Comparison of ENCODE assay signal across 29 mouse cellular contexts in the genomic region with DNA sequence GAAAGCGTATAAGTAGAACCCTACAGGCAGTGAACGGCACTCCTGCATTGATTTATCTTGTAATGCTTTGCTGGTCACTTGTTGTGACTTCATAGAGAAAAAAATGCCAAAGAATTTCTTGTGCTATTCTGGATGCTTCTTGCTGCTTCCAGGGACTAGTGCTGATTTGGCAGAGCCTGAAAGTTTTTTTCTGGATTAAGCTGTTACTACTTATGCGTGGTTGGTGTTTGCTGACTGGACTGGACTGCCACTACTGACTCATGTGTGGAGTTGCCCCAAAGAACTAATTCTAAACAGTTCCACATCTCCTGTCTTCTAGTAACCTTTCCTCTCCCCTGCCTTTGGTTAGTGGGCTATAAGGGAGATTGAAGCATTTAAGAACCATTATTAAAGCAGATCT. TPM values are rescaled to one million over a fixed set of nuclear protein-coding genes. Genes with fewer than 3 reads are reported as not detected.
"Had no signal": no experiment of that assay in that cellular context is flagged by ENCODE, and none has a peak within 500 bp of the region (broad histone marks: within the 10 kb centered on the region; RNA-seq: fewer than 3 reads in every experiment).

No protein-coding gene starts in this region.

- H3K4me2 ChIP-seq: embryonic facial prominence, embryonic 12.5 days; embryonic facial prominence, embryonic 13.5 days; embryonic facial prominence, embryonic 15.5 days; forebrain, embryonic 13.5 days; forebrain, embryonic 15.5 days had no signal

- H3K27me3 ChIP-seq: embryonic facial prominence, embryonic 12.5 days; embryonic facial prominence, embryonic 13.5 days; embryonic facial prominence, embryonic 15.5 days; forebrain, embryonic 13.5 days; forebrain, embryonic 15.5 days had no signal

- H3K4me3 ChIP-seq: embryonic facial prominence, embryonic 10.5 days; embryonic facial prominence, embryonic 12.5 days; embryonic facial prominence, embryonic 13.5 days; embryonic facial prominence, embryonic 15.5 days; erythroblast, embryonic 14.5 days; forebrain, embryonic 10.5 days; forebrain, embryonic 13.5 days; forebrain, embryonic 15.5 days; gastrocnemius, adult 2 months; heart, adult 2 months; heart, embryonic 10.5 days had no signal

- H3K9me3 ChIP-seq: embryonic facial prominence, embryonic 10.5 days; embryonic facial prominence, embryonic 12.5 days; embryonic facial prominence, embryonic 13.5 days; embryonic facial prominence, embryonic 15.5 days; forebrain, embryonic 10.5 days; forebrain, embryonic 13.5 days; forebrain, embryonic 15.5 days; heart, embryonic 10.5 days had no signal

- H3K4me1 ChIP-seq: embryonic facial prominence, embryonic 10.5 days; embryonic facial prominence, embryonic 12.5 days; embryonic facial prominence, embryonic 13.5 days; embryonic facial prominence, embryonic 15.5 days; forebrain, embryonic 10.5 days; forebrain, embryonic 13.5 days; forebrain, embryonic 15.5 days; heart, embryonic 10.5 days had no signal

- H3K9ac ChIP-seq: embryonic facial prominence, embryonic 12.5 days; embryonic facial prominence, embryonic 13.5 days; embryonic facial prominence, embryonic 15.5 days; forebrain, embryonic 13.5 days; forebrain, embryonic 15.5 days; forebrain, postnatal 0 days had no signal

- DNase-seq: cerebellum, adult 8-10 months; cerebellum, adult 9-10 months; cerebellum, adult 9-11 months; cerebellum, postnatal 10 days; cerebellum, postnatal 14 days; cerebellum, postnatal 25 days; cerebellum, postnatal 36 days; embryo, embryonic 11 days; forebrain, postnatal 0 days; gastrocnemius, adult 2 months; gastrocnemius, postnatal 10 days; gastrocnemius, postnatal 14 days; gastrocnemius, postnatal 25 days; gastrocnemius, postnatal 36 days; heart, adult 11 months; heart, adult 18-20 months; heart, adult 2 months had no signal

- ATAC-seq: forebrain, embryonic 13.5 days; forebrain, embryonic 14.5 days; forebrain, embryonic 15.5 days; forebrain, embryonic 16.5 days; forebrain, postnatal 0 days had no signal

- H3K27ac ChIP-seq: embryonic facial prominence, embryonic 10.5 days; embryonic facial prominence, embryonic 12.5 days; embryonic facial prominence, embryonic 13.5 days; embryonic facial prominence, embryonic 15.5 days; forebrain, embryonic 10.5 days; forebrain, embryonic 13.5 days; forebrain, embryonic 15.5 days; gastrocnemius, adult 2 months; heart, adult 2 months; heart, embryonic 10.5 days had no signal

- H3K36me3 ChIP-seq: embryonic facial prominence, embryonic 10.5 days; embryonic facial prominence, embryonic 12.5 days; embryonic facial prominence, embryonic 13.5 days; embryonic facial prominence, embryonic 15.5 days; forebrain, embryonic 10.5 days; forebrain, embryonic 15.5 days; heart, embryonic 10.5 days had no signal

RNA-seq across cellular contexts. Expression of a gene that starts 52.2 kb away (rescaled TPM):
- polyA plus RNA-seq: erythroblast, embryonic 14.5 days; forebrain, embryonic 11.5 days; forebrain, embryonic 13.5 days; forebrain, embryonic 14.5 days; forebrain, embryonic 15.5 days; forebrain, embryonic 16.5 days had no signal
